Mouse (Mus musculus): Measurements from ENCODE around the gene Cstf2.

GRCm38 (mm10) chrX:134116417-134116816 lies 57.4 kb downstream of the Cstf2 start:
- TF ChIP-seq HCFC1 (IDR thresholded peaks at IDR 0.05; ENCODE audit: borderline replicate concordance, insufficient read depth, low read length), result no peak
- no peak for TF ChIP-seq ZC3H11A (IDR thresholded peaks at IDR 0.05; ENCODE audit: borderline replicate concordance, low read depth, low read length)
- no peak for TF ChIP-seq ZNF384 (IDR thresholded peaks at IDR 0.05; ENCODE audit: low read depth, low read length)
- no peak for TF ChIP-seq CHD2 (IDR thresholded peaks at IDR 0.05; ENCODE audit: low read depth, low read length)
